Mouse (Mus musculus) brain, embryonic 14.5 days (tissue): ENCODE results near the gene Lim2. TPM values are rescaled to one million over a fixed set of nuclear protein-coding genes. Genes with fewer than 3 reads are reported as not detected.

ENCODE experiments used
- DNase-seq: peaks from one replicate; pipeline ENCODE4 v3.0.0-alpha.2; 2011; ENCODE audit warnings: low read depth
- CTCF ChIP-seq: fragments of 200-500 bp; IDR thresholded peaks from 2 replicates; pipeline ENCODE4 v1.5.1; 2012; ENCODE audit warnings: inconsistent platforms, mild to moderate bottlenecking, moderate library complexity, borderline replicate concordance; ENCODE audit not compliant: insufficient read depth, insufficient read length; ENCODE audit errors: extremely low read depth
- POLR2A ChIP-seq: fragments of 200-500 bp; IDR thresholded peaks from 2 replicates; pipeline ENCODE4 v1.6.1; 2012; ENCODE audit warnings: mild to moderate bottlenecking, inconsistent platforms, borderline replicate concordance; ENCODE audit not compliant: poor library complexity, insufficient read depth, insufficient read length, severe bottlenecking; ENCODE audit errors: extremely low read depth
- polyA plus RNA-seq: library from polyadenylated mRNA; depleted of rRNA; stranded (reverse); fragments of >200 nt; gene quantifications from 2 replicates; pipeline ENCODE4 v1.2.3, GENCODE M21; 2012

Lim2 gene
- polyA plus RNA-seq, 1 experiment: 0.10 TPM

GRCm38 (mm10) chr7:43423991-43424625 is 3.4 kb upstream of the Lim2 start:
- TF ChIP-seq POLR2A (no peak), CTCF (no peak)
- no peak for DNase-seq

GRCm38 (mm10) chr7:43429500-43429899 is 2.0 kb downstream of the Lim2 start:
- TF ChIP-seq CTCF (no peak), POLR2A (no peak)
- DNase-seq: no peak

- TF ChIP-seq POLR2A (no peak), CTCF (no peak)
- DNase-seq: no peak
These were observed 5.4 kb downstream of the Lim2 start for GRCm38 (mm10) chr7:43432891-43433290.

GRCm38 (mm10) chr7:43434676-43435075 is 7.2 kb downstream of the Lim2 start:
- TF ChIP-seq CTCF: no peak
- TF ChIP-seq POLR2A: no peak
- DNase-seq: no peak

- DNase-seq: no peak
- TF ChIP-seq CTCF (no peak), POLR2A (no peak)
These were observed 9.1 kb downstream of the Lim2 start, which contains the start of gene Nkg7 for GRCm38 (mm10) chr7:43436341-43437255. TSS of gene Nkg7 (plus strand) at chr7:43437073.

- DNase-seq: no peak
- TF ChIP-seq POLR2A: no peak
- no peak for TF ChIP-seq CTCF
These were observed 11.1 kb downstream of the Lim2 start for GRCm38 (mm10) chr7:43438611-43439010.

- TF ChIP-seq CTCF: no peak
- no peak for TF ChIP-seq POLR2A
- DNase-seq: no peak
These were observed 13.0 kb downstream of the Lim2 start, which contains the start of gene Cldnd2 for GRCm38 (mm10) chr7:43440482-43440881. TSS of gene Cldnd2 (plus strand) at chr7:43440782.

GRCm38 (mm10) chr7:43441071-43441470 is 13.6 kb downstream of the Lim2 start:
- no peak for DNase-seq
- no peak for TF ChIP-seq POLR2A

GRCm38 (mm10) chr7:43442684-43443083 is 15.2 kb downstream of the Lim2 start:
- TF ChIP-seq CTCF: no peak
- TF ChIP-seq POLR2A: no peak
- DNase-seq: no peak

- DNase-seq: peak; percentile 75
- TF ChIP-seq CTCF (no peak), POLR2A (0 out of 2 replicates have a peak, but pooled peaks have one; percentile 2)
These were observed 15.9 kb downstream of the Lim2 start for GRCm38 (mm10) chr7:43443126-43443916.

GRCm38 (mm10) chr7:43443917-43444293 is 16.4 kb downstream of the Lim2 start, which contains the start of the genes Etfb and Gm45233:
TSS of gene Etfb (plus strand) at chr7:43444083.
TSS of gene Gm45233 (plus strand) at chr7:43444128.
- TF ChIP-seq POLR2A (peak; percentile 28; the same call in 1 of the 2 replicates), CTCF (no peak)
- peak; percentile 98 for DNase-seq
